Mouse (Mus musculus) CH12.LX (cell line): ENCODE measurements around the gene Phf20. TPM values are rescaled to one million over a fixed set of nuclear protein-coding genes. Genes with fewer than 3 reads are reported as not detected.

Source experiments
- DNase-seq: peaks from one replicate; pipeline ENCODE4 v3.0.0-alpha.2; 2013; ENCODE audit errors: extremely low read depth
- H3K27ac ChIP-seq: 2 replicates; pipeline ENCODE4 v1.5.1; 2012; ENCODE audit warnings: low read depth, mild to moderate bottlenecking, control low read depth, moderate library complexity; ENCODE audit not compliant: insufficient read depth
- H3K27me3 ChIP-seq: replicated peaks from 2 replicates; pipeline ENCODE3; 2012; ENCODE audit warnings: inconsistent platforms
- H3K36me3 ChIP-seq, 2 experiments: replicated peaks in 1 of 2; 2 replicates each; pipeline versions ENCODE3 to v1.6.1; 2012; ENCODE audit warnings: inconsistent platforms in 1 of 2, low read length in 1 of 2, mild to moderate bottlenecking in 1 of 2, mixed read lengths in 1 of 2, moderate library complexity in 1 of 2; ENCODE audit not compliant: control insufficient read depth in 1 of 2, insufficient read depth in 1 of 2
- H3K4me1 ChIP-seq, 2 experiments: 2 replicates each; pipeline ENCODE4 v1.6.1; 2012; ENCODE audit warnings: inconsistent platforms in 1 of 2, moderate library complexity in 1 of 2; ENCODE audit not compliant: insufficient read depth in 2 of 2, control insufficient read depth in 1 of 2
- H3K4me2 ChIP-seq: 2 replicates; pipeline ENCODE4 v1.6.1; 2012; ENCODE audit warnings: low read depth, mild to moderate bottlenecking, control low read depth; ENCODE audit not compliant: poor library complexity, insufficient read depth, severe bottlenecking
- H3K4me3 ChIP-seq, 3 experiments: fragments of 150-350 bp in 1 of 3; sonication (generic) in 1 of 3; replicated peaks in 1 of 3; 2 replicates each; pipeline versions ENCODE3 to v1.5.1; 2011 to 2012; ENCODE audit warnings: low read depth in 2 of 3, low read length in 2 of 3, mild to moderate bottlenecking in 2 of 3, moderate library complexity in 2 of 3, control low read depth in 1 of 3, improper control_type of control experiment in 1 of 3, inconsistent platforms in 1 of 3, mixed read lengths in 1 of 3; ENCODE audit not compliant: poor library complexity in 1 of 3
- H3K79me2 ChIP-seq: replicated peaks from 2 replicates; pipeline ENCODE4 v1.6.1; 2012; ENCODE audit warnings: mild to moderate bottlenecking, moderate library complexity; ENCODE audit not compliant: control insufficient read depth, poor library complexity, insufficient read depth, severe bottlenecking; ENCODE audit errors: extremely low read depth
- H3K9ac ChIP-seq: 2 replicates; pipeline ENCODE4 v1.6.1; 2012; ENCODE audit warnings: low read depth, mild to moderate bottlenecking, control low read depth, moderate library complexity; ENCODE audit not compliant: insufficient read depth
- H3K9me3 ChIP-seq: replicated peaks from 2 replicates; pipeline ENCODE3; 2012; ENCODE audit warnings: low read length, inconsistent platforms, mixed read lengths
- BHLHE40 ChIP-seq: IDR thresholded peaks from 2 replicates; pipeline ENCODE4 v1.6.1; 2011; ENCODE audit warnings: mild to moderate bottlenecking, low read depth, low read length, improper control_type of control experiment
- CHD2 ChIP-seq: IDR thresholded peaks from 2 replicates; pipeline ENCODE4 v1.6.1; 2011; ENCODE audit warnings: low read length, improper control_type of control experiment
- CTCF ChIP-seq, 2 experiments: IDR thresholded peaks in 1 of 2; conservative IDR thresholded peaks in 1 of 2; 2 replicates each; pipeline ENCODE4 v1.5.1; 2011 to 2012; ENCODE audit warnings: low read depth in 2 of 2, low read length in 2 of 2, improper control_type of control experiment in 1 of 2, inconsistent platforms in 1 of 2, mild to moderate bottlenecking in 1 of 2, moderate library complexity in 1 of 2
- GABPA ChIP-seq: IDR thresholded peaks from 2 replicates; pipeline ENCODE4 v1.6.1; 2012; ENCODE audit warnings: low read depth, low read length, improper control_type of control experiment, inconsistent platforms; ENCODE audit not compliant: insufficient replicate concordance
- IRF4 ChIP-seq: IDR thresholded peaks from 2 replicates; pipeline ENCODE4 v1.6.1; 2014; ENCODE audit warnings: low read depth, mild to moderate bottlenecking, inconsistent platforms, low read length, improper control_type of control experiment
- JUN ChIP-seq: IDR thresholded peaks from 2 replicates; pipeline ENCODE4 v1.6.1; 2011; ENCODE audit warnings: low read depth, mild to moderate bottlenecking, low read length, improper control_type of control experiment, moderate library complexity; ENCODE audit not compliant: insufficient read depth
- KAT2A ChIP-seq: IDR thresholded peaks from 2 replicates; pipeline ENCODE4 v1.6.1; 2012; ENCODE audit warnings: low read length, improper control_type of control experiment, inconsistent platforms; ENCODE audit not compliant: insufficient replicate concordance
- MAFK ChIP-seq: IDR thresholded peaks from 2 replicates; pipeline ENCODE4 v1.6.1; 2011; ENCODE audit warnings: low read length, improper control_type of control experiment; ENCODE audit not compliant: insufficient replicate concordance
- MAX ChIP-seq: IDR thresholded peaks from 2 replicates; pipeline ENCODE4 v1.6.1; 2011; ENCODE audit warnings: low read length, improper control_type of control experiment
- MEF2A ChIP-seq: IDR thresholded peaks from 2 replicates; pipeline ENCODE4 v1.6.1; 2014; ENCODE audit warnings: low read depth, mild to moderate bottlenecking, inconsistent platforms, low read length, improper control_type of control experiment, borderline replicate concordance
- MXI1 ChIP-seq: IDR thresholded peaks from 2 replicates; pipeline ENCODE4 v1.6.1; 2011; ENCODE audit warnings: mild to moderate bottlenecking, low read depth, low read length, improper control_type of control experiment
- MYC ChIP-seq: IDR thresholded peaks from 2 replicates; pipeline ENCODE4 v1.6.1; 2011; ENCODE audit warnings: low read depth, mild to moderate bottlenecking, improper control_type of control experiment, low read length
- NELFE ChIP-seq: IDR thresholded peaks from 2 replicates; pipeline ENCODE4 v1.6.1; 2011; ENCODE audit warnings: low read depth, low read length, improper control_type of control experiment
- NRF1 ChIP-seq: IDR thresholded peaks from 2 replicates; pipeline ENCODE4 v1.6.1; 2014; ENCODE audit warnings: low read depth, mild to moderate bottlenecking, inconsistent platforms, low read length, improper control_type of control experiment, moderate library complexity
- PAX5 ChIP-seq: IDR thresholded peaks from 2 replicates; pipeline ENCODE4 v1.6.1; 2012; ENCODE audit warnings: low read length, inconsistent platforms, mixed read lengths
- POLR2A ChIP-seq: IDR thresholded peaks from 2 replicates; pipeline ENCODE4 v1.6.1; 2011; ENCODE audit warnings: low read depth, mild to moderate bottlenecking, improper control_type of control experiment, low read length
- POLR2AphosphoS2 ChIP-seq: IDR thresholded peaks from 2 replicates; pipeline ENCODE4 v1.6.1; 2011; ENCODE audit warnings: low read depth, low read length, improper control_type of control experiment
- RAD21 ChIP-seq: IDR thresholded peaks from 2 replicates; pipeline ENCODE4 v1.6.1; 2011; ENCODE audit warnings: low read depth, mild to moderate bottlenecking, low read length, improper control_type of control experiment, moderate library complexity
- RCOR1 ChIP-seq: conservative IDR thresholded peaks from 2 replicates; pipeline ENCODE4 v1.6.1; 2012; ENCODE audit warnings: low read depth, mild to moderate bottlenecking, inconsistent platforms, low read length, improper control_type of control experiment
- SMC3 ChIP-seq: IDR thresholded peaks from 2 replicates; pipeline ENCODE4 v1.6.1; 2011; ENCODE audit warnings: low read depth, low read length, improper control_type of control experiment
- USF1 ChIP-seq: IDR thresholded peaks from 2 replicates; pipeline ENCODE4 v1.6.1; 2014; ENCODE audit warnings: low read depth, mild to moderate bottlenecking, inconsistent platforms, low read length, improper control_type of control experiment
- ZC3H11A ChIP-seq: IDR thresholded peaks from 2 replicates; pipeline ENCODE4 v1.6.1; 2012; ENCODE audit warnings: low read depth, mild to moderate bottlenecking, inconsistent platforms, low read length, improper control_type of control experiment
- ZMIZ1 ChIP-seq: IDR thresholded peaks from 2 replicates; pipeline ENCODE4 v1.6.1; 2012; ENCODE audit warnings: low read depth, mild to moderate bottlenecking, inconsistent platforms, low read length, improper control_type of control experiment
- dilution Hi-C: fragments of 300-500 bp; cut with MboI; formaldehyde crosslinking; loops from 2 replicates; pipeline ENCODE4 v1.14.3; 2020; ENCODE audit warnings: low sequenced_read_pairs; ENCODE audit not compliant: extremely low pct_unique_long_range_greater_than_20kb, extremely low pct_ligation_motif_present
- in situ Hi-C: fragments of 300-500 bp; cut with MboI; formaldehyde crosslinking; loops from 3 replicates; pipeline ENCODE4 v1.14.3; 2019; ENCODE audit warnings: low sequenced_read_pairs, low pct_ligation_motif_present, low pct_unique_long_range_greater_than_20kb, mixed read lengths
- polyA plus RNA-seq: library from polyadenylated mRNA; unstranded; fragments of >175 nt; gene quantifications from 2 replicates; pipeline ENCODE4 v1.2.1, GENCODE M21; 2012; ENCODE audit warnings: low read depth; ENCODE audit not compliant: insufficient read length
- total RNA-seq, 2 experiments: library from RNA; depleted of rRNA; stranded (reverse); fragments of 300-350 nt in 1 of 2; fragments of >200 nt in 1 of 2; gene quantifications; 2 replicates each; pipeline ENCODE4 v1.2.3; 2012 to 2014

Gene Phf20
- total and polyA plus RNA-seq, 3 experiments = 11.7 to 17.6 (median 13.3) TPM

- H3K9me3 ChIP-seq = no peaks in the 10 kb centered on the region
- H3K4me2 ChIP-seq = no peak overlapping the region
- TF ChIP-seq KAT2A (no peak), NRF1 (no peak), IRF4 (no peak), RAD21 (no peak), NELFE (no peak)
- no peak overlapping the region for H3K9ac ChIP-seq
- no peak overlapping the region for H3K4me3 ChIP-seq
- in situ Hi-C loops = no loop called here
- peaks cover 15 to 29% of the 10 kb centered on the region in 2 experiments for H3K4me1 ChIP-seq
- H3K79me2 ChIP-seq = peaks cover 2% of the 10 kb centered on the region
- dilution Hi-C loops = no loop called here
- H3K36me3 ChIP-seq = no peaks in the 10 kb centered on the region
- DNase-seq = no peak
- H3K27me3 ChIP-seq = no peaks in the 10 kb centered on the region
- no peak overlapping the region for H3K27ac ChIP-seq
Observed at GRCm38 (mm10) chr2:156192068-156192467, 4.2 kb upstream of the Phf20 start.

DNA sequence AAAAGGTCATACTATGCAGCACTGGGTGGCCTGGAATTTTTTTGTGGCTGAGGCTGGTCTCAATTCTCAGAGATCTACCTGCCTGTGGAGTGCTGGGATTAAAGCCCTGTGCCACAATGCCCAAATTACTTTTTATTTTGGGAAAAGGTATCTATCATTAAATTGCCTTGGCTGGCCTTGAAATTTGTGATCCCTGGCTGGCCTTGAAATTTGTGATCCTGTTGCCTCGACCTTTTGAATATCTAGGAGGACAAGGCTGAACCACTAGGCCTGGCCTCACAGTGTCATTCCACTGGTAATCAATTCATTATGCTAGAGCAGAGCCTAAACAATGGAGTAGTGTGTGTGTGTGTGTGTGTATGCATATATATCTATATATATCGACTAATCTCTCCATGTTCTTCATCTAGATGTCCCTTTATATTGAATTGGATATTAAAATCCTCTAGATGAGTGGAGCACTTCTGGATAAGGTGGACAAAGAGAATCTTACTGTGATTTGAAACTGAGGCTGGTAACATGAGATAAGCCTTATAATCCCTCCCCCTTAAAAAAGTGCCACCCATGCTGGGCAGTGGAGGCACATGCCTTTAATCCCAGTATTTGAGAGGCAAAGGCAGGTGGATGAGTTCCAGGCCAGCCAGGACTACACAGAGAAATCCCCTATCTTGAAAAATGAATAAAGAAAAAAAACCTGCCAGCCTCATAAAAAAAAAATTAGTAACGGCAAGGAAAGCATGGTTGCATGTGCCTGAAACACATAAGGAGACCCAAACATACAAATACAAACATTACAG lies 3.0 kb upstream of the Phf20 start:
- no peaks in the 10 kb centered on the region for H3K27me3 ChIP-seq
- H3K36me3 ChIP-seq = no peaks in the 10 kb centered on the region
- H3K4me1 ChIP-seq = peaks cover 15 to 29% of the 10 kb centered on the region in 2 experiments
- peaks cover 14% of the 10 kb centered on the region for H3K79me2 ChIP-seq
- in situ Hi-C loops = no loop called here
- H3K9ac ChIP-seq = no peak overlapping the region
- TF ChIP-seq SMC3 = no peak
- TF ChIP-seq RCOR1 = no peak
- no peak for TF ChIP-seq JUN
- no peak for TF ChIP-seq BHLHE40
- TF ChIP-seq USF1 = no peak
- TF ChIP-seq POLR2AphosphoS2 = no peak
- no peak for TF ChIP-seq IRF4
- TF ChIP-seq ZC3H11A = no peak
- TF ChIP-seq, all 38 proteins: peak for 0
- dilution Hi-C loops = no loop called here
- no peak for DNase-seq
- Histone ChIP-seq H3K27ac (no peak overlapping the region), H3K4me3 (no peak overlapping the region), H3K9me3 (no peaks in the 10 kb centered on the region), H3K4me2 (no peak overlapping the region)

GRCm38 (mm10) chr2:156194571-156194970 lies 1.7 kb upstream of the Phf20 start:
- no peaks in the 10 kb centered on the region for H3K36me3 ChIP-seq
- no peaks in the 10 kb centered on the region for H3K27me3 ChIP-seq
- H3K4me3 ChIP-seq = no peak overlapping the region
- peaks cover 13 to 39% of the 10 kb centered on the region in 2 experiments for H3K4me1 ChIP-seq
- TF ChIP-seq IRF4 (no peak), POLR2AphosphoS2 (no peak), POLR2A (no peak), CTCF (conservative IDR thresholded peaks at IDR 0.05 in 1 of 2, IDR thresholded peaks at IDR 0.05 in 1 of 2; ENCODE audit: low read depth in 2 of 2, low read length in 2 of 2) (no peak), MXI1 (no peak), MAX (no peak), KAT2A (no peak), PAX5 (no peak), CHD2 (no peak), MEF2A (no peak), MAFK (no peak), SMC3 (no peak), ZMIZ1 (no peak), NELFE (no peak), MYC (no peak), RAD21 (no peak), GABPA (no peak)
- H3K9ac ChIP-seq = no peak overlapping the region
- dilution Hi-C loops (no loop called here), in situ Hi-C loops (no loop called here)
- no peaks in the 10 kb centered on the region for H3K9me3 ChIP-seq
- peaks cover 27% of the 10 kb centered on the region for H3K79me2 ChIP-seq
- H3K27ac ChIP-seq = no peak overlapping the region
- no peak overlapping the region for H3K4me2 ChIP-seq
- DNase-seq = no peak
